Mouse (Mus musculus): ENCODE data around the gene Rarb. TPM values are rescaled to one million over a fixed set of nuclear protein-coding genes. Genes with fewer than 3 reads are reported as not detected.

Rarb gene
- polyA plus RNA-seq, 1 experiment from 2014 or later, result 0.51 TPM

DNA sequence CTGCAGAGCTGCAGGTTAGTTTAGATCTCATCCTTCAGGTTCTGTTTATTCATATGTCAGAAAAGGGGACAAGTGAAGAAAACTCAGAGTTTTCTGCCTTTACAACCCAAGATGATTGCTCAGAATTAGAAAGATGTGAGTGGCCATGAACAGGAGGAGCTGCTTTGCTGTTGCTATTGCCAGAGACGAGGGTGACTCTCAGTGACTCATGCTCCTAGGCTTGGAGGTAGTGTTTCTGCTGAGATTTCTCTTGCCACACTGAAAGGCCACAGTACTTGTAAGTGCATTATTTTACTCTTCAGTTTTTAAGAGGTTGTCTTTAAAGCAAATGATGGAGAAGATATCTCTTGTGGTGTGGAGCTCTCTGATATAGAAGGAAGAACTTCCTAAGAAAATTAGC is 277.3 kb downstream of the Rarb start:
- no peak for DNase-seq (ENCODE audit: low spot score)

DNA sequence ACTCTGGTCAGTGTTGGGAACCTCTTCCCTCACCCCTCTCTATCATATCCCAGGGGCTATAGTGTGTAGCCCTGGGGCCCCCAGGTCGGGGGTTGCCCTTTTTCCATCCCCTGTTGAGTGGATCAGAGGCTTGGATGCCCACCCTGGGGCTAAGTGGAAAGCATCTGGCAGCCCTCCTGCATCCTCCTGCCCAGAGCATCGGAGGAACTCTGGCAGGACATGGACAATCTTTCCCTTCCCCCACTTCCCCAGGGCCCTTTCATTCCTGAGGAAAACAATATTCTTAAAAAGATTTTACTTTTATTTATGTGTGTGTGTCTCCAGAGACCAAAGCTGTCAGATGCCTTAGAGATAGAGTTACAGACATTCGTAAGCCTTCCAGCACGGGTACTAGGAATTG is 281.5 kb downstream of the Rarb start:
- no peak for DNase-seq (ENCODE audit: low spot score)

DNA sequence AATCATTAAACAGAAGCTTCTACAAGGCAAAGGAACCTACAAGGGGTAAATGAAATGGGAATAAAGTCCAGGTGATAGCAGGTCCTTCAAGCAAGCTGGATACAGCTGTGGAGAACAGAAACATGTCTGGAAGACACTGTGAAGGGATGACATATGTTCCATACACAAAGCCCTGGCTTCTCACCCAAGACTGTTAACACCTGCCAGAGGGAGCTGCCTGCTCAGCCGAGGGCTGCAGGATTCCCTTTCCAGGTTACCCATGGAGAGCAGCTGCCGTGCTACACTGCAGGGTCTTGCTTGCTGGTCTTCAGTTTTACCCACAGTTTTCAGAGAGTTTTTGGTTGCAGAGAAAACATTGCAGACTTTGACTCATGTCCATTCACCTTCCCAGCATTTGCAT is 290.3 kb downstream of the Rarb start:
- DNase-seq (ENCODE audit: low spot score), result no peak

DNA sequence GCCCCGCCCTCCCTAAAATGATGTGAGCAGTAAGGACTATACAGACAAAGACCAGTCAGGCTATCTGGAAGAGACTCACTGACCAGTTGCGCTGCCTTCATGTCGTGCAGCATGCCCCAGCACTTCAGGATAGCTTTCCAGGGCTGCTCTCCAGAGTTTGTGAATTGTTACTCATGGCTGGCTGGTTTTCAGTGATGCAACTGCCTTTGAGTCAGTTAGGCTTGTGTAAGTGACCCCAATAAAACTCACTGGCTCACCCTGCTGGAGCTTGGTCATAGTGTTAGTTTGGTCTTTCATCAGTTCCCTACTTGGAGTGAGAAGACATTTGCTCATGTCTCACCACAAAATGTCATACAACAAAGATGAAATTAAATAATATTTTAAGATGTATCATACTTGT is 292.8 kb downstream of the Rarb start:
- no peak for DNase-seq (ENCODE audit: low spot score)

DNA sequence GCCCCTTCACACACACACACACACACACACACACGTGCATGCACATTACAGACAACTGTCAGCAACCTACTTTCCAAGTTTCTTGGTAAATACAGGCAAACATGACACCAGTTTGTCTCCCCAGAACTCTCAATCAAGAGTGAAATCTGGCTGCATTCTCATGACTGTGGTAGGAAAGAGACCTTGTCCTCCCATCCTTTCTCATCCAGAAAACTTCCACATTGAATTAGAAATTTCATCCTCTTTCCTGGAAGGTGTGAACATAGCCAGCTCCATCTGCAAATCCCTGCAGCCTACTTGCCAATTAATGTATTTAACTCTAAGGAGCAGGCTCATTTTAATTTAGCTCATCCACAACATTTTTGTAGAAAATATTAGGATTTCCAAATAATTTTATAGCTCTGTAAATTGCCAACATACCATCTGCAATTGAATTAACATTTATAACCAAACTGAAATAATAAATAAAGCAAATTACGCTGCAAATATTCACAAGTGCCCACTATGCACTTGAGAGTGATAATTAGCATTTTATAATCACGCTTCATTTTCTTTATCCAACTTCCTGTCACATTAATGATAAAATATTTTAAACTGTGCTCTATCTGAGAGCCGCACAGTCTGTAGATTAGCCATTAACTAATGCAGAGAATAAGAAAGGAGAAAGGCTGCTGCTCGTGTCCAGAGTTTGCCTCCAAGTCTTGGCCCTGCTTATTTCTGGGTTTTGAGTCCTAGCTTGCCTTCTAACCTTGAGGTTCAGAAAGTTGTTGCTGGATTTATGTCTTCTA is 293.6 kb downstream of the Rarb start:
- DNase-seq (ENCODE audit: low spot score), result no peak

DNA sequence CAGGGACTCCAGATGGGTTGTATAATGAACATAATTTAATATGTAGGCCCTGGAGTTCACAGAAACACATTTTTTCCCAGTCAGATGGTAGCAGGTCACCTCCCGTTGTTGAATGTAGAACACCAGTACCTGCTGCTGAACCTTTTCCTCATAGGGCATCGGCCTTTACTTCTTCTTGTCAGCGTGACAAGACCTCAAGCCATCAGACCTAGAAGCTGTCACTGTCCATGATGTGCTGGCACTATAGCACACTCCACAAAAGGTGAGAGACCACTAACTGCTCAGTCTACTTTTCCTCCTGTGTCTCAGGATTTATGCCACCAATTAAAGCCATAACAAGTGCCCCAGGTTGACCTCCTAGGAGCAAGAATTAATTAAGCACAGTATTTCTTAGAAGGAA is 296.1 kb downstream of the Rarb start:
- no peak for DNase-seq (ENCODE audit: low spot score)

DNA sequence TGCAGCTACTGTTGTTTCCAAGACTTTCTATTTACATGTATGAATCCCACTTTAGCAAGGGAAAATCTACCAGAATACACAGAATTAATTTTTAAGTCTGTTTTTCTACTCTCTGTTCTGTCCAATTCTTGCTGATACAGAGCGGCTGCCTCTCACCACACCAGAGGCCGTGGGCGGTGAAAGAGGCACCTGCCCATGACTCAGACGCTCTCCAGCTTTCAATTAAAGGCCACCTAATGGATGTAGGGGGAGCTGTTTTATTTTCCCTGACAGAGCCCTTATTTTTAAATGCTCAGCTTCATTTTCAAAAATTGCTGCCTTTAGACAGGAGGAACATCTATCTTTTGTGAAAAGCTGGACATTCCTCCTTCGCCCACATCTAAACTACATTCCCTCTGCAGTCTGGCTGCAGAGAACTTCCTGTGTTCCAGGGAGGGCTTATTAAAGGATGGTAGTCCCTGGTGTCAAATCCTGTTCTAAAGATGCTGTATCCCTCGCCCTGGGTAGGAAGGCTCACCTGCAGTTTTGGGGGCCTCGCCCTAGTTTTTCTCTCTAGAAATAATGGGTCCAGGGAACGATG is 299.3 kb downstream of the Rarb start:
- DNase-seq (ENCODE audit: low spot score), result no peak

DNA sequence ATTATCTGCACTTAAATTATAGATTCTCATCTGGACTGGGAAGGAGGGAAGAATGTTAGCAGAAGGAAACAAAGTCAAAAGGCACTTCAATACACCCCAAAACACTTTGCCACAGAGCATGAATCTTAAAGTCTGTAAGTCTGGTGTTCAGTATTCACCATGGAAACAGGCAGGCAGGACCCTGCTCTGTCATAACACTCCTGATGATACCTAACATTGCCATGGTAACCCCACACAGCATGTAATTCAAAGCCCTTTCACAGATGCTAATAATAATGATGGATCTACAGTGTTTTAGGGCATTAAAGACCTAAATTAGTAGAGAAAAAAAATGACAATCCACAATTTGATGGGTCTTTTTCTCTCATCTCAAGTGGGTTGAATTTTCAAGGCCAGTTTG is 301.0 kb downstream of the Rarb start:
- no peak for DNase-seq (ENCODE audit: low spot score)

DNA sequence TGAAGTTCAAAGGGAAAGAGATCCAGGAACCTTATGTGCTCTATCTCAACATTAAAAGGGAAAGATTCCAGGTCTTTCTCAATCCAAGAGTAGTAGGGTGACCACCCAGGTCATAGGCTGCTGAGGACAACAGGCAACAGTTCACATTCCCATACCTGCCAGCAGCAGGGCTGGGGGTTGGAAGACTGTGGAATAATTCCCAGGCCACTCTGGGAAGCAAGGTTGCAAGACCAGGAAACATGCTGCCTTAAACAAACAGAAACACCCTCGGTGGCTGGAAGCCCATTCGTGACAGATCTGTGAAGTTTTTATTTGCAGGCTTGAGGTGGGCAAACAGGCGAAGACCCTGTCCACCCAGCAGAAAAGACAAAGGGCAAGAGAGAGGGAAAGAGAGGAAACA is 303.2 kb downstream of the Rarb start:
- DNase-seq (ENCODE audit: low spot score), result no peak

DNA sequence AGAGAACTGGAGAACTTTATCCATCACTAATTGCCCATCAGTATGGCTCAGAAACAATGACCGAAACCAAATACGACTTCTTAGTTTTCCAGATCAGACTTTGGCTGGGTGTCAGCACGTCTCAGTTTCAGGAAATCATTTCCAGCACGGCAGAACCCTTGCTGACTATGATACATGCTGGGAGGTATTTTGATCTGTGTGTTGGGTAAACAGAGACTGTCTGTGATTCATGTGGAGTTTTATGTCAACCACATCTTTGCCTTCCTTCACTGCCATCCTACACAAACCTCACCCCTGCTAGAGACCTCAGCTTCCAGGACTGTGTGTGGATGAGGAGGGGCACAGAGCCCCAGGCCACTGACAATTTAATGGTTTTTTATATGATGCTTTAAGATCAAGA is 308.4 kb downstream of the Rarb start:
- no peak for DNase-seq (ENCODE audit: low spot score)

DNA sequence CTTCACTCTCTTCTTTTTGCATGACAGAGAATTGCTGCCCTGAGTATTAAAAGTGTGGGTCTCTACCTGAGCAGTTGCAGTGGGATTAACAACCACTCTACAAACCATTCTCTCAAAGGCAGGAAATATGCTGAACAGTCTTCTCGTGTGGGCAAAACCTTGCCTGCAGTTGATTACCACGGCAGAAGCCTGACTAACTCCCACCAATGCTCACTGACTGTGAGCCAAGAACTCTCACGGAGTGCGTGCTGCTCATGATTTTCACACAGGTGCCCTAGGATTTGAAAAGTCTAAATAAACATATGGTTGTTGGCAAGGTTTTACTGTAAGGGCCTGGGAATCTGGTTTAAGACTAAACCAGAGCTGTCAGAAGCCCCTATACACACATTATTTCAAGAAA is 309.1 kb downstream of the Rarb start:
- DNase-seq (ENCODE audit: low spot score), result no peak

DNA sequence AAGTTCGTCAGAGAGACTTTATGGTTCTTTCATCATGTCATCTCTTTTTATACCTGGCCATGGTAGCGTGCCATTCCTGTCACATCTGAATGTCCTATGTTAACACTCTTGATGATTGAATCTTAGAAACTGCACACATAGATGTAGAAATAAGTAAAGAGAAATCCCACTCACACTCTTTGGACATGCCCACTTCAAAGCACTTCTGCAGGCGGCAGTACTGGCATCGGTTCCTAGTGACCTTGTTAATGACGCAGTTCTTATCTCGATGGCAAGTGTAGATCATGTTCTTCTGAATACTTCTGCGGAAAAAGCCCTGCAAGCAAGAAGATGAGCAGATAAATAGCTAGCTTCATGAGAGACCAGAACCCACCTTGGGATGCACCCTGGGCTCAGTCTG is 310.2 kb downstream of the Rarb start:
- no peak for DNase-seq (ENCODE audit: low spot score)

DNA sequence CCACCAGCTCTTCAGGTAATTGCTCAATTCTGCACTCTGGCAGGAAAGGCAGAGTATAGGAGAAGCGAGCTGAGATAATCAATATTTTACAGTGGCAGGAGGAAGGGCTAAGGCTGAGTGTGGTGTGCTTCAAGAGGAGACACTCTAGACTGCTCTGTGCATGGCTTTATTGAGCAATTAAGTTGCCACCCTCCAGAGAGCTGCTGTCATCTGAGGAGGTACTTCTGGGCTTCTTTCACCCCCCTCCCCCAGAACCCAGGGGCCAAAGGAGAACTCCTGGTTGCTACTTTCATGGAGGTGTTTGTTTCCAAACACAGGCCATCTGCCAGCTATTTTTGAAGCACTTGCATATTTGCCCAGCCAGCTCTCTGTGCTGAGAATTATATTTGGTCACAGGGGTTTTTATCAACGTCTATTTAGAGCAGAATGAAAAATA is 321.7 kb downstream of the Rarb start:
- DNase-seq (ENCODE audit: low spot score), result no peak

DNA sequence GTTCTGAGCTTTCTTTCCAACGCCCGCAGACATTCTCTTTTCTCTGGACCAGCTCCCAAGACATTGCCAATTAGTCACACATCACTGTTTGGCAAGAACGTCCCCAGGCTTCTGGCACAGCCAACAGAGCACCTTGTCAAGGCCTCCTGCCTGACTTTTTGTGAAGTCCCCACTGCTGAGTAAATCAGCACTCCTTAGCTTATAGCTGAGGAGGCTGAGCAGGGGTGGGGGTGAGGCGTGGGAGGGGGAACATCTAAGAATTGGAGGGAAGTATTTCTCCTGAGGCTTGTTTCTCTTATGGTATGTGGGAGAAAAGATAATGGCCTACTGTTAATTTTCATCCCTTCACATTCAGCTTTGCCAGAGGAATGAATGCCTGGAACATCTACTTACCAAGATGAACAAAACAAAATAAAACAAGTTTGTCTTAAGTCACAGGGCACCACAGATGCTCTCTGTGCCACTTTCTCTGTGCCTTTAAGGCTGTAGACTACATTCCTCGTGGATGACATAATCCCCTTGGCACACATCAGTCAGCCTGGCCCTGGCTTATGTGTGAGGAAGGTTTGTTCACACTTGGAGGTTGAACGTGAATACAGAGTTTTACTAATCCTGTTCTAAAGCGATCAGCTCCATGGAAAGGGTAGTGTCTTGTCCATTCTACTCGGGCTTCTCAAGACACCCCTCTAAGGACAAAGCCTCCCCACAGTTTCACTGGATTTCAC is 335.1 kb downstream of the Rarb start:
- DNase-seq (ENCODE audit: low spot score), result no peak

DNA sequence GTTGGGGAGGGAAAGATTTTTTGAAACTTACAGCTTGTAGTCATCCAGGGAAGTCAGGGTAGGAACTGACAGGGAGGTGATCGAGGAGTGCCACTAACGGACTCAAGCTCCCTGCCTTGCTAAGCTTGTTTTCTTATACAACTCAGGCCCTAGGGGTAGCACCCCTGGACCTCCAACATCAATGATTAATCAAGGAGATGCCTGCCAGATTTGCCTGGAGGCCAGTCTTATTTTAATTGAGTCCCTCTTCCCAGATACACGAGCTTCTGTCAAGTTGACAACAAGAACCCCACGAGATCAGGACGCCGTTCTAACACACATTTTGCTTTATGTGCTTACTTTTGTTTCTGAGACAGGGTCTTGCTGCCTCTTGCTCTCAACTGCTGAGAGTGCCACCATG is 338.3 kb downstream of the Rarb start:
- DNase-seq (ENCODE audit: low spot score), result no peak

DNA sequence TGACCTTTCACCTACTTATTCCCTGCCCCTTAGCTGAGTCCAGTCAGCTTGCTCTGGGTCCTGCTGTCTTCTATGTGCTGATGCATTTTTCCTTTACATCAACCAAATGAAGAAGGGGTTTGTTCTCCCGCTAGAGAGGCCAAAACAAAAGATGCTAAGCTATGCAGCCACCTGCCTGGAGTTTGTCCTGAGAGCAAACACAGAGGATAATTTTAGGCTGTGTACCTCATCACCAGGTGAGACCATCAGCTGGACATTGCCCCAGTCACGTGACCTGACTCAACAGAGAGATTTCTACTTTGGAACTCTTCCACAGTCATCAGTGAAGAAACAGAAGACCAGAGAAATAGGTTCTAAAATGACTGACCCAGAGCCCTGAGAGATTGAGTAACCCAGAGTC is 339.4 kb downstream of the Rarb start:
- no peak for DNase-seq (ENCODE audit: low spot score)

DNA sequence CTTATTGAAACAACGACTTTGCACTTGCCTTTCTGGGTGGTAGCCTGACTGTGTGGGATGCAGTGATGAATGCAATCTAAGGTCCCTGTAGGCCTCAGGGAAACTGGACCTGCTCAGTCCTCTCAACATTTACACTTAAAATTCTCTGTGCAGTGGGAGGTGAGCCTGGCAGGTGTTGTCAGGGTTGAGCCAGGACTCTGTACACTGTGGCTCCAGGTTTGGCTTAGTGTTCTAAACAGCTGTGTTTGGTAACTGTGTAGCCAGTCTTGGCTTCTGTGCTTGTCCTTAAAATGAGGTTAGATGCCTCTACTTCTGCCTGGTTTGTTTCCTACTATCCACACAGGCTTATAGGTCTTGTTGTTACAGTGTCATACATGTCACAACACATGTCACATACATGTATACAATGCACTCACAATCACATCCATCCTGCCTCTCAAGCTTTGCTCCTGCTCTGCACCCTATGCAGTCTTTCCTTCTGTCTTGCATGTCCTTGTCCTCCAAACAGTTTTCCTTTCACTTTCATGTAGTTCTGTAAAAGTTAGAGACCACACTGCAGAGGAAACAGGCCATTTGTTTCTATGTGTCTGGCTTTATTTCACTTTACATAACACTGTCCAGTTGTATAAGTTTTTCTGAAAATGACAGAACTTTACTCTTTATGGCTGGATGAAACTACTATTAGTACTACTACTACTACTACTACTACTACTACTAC is 340.2 kb downstream of the Rarb start:
- DNase-seq (ENCODE audit: low spot score), result no peak

DNA sequence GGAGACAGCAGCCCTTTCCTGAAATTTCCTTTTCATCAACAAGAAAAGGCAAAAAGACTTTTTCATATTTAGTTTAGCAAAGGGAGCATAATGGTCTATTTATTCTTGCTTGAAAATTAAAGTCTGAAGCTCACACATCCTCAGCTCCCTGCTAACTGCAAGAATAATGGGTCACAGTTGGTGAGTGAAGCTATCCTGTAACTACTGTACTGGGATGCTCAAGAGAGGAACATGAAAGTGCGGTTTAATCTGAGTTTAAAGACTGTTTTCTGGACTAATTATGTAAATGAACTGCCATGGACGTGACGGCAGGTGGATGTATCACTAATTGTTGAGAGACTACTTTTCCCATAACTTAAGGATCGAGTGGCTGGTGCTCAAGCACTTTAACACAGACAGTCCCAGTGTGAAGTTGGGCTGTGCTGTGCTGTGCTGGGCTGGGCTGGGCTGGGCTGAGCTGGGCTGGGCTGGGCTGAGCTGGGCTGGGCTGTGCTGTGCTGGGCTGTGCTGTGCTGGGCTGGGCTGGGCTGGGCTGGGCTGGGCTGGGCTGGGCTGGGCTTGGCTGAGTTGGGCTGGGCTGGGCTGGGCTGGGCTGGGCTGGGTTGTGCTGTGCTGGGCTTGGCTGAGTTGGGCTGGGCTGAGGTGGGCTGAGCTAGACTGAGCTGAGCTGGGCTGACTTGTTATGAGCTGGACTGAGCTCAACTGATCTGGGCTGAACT is 370.5 kb downstream of the Rarb start:
- DNase-seq (ENCODE audit: low spot score), result no peak

DNA sequence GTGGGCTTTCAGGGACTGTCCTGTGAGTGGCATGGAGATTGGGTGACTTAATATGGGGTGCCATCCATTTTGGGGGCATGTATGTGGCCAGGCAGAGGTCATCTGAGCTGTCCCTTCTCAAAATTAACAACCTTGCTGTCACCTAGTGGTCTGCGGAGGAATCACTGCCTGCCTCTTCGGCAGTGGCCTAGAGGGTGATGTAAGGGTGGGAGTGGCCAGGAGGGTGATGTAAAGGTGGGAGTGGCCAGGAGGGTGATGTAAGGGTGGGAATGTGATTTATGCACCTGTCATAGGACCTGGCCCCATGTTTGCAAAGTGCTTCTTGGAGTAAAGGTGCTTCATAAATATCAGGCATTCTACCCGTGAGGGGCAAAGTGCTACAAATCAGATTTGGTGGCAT is 371.4 kb downstream of the Rarb start:
- DNase-seq (ENCODE audit: low spot score), result peak; percentile 38

DNA sequence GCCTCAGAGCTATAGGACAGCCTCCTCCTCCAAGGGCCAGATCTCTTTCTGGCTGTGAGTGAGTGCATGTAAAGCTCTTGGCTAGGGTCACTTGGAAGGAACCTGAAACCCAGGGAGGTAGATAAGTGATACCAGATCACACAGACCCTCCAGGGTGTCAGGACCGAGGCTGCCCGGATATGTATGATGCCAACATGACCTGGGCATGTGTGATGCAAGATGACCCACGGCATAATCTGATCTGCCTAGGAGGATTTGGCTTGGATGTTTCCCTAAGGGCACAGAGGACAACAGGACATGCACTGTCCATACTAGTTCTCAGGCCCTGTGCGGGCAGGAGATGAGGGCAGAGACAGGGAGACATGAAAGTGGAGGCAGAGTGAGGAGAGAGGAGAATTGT is 374.1 kb downstream of the Rarb start:
- DNase-seq (ENCODE audit: low spot score), result no peak

DNA sequence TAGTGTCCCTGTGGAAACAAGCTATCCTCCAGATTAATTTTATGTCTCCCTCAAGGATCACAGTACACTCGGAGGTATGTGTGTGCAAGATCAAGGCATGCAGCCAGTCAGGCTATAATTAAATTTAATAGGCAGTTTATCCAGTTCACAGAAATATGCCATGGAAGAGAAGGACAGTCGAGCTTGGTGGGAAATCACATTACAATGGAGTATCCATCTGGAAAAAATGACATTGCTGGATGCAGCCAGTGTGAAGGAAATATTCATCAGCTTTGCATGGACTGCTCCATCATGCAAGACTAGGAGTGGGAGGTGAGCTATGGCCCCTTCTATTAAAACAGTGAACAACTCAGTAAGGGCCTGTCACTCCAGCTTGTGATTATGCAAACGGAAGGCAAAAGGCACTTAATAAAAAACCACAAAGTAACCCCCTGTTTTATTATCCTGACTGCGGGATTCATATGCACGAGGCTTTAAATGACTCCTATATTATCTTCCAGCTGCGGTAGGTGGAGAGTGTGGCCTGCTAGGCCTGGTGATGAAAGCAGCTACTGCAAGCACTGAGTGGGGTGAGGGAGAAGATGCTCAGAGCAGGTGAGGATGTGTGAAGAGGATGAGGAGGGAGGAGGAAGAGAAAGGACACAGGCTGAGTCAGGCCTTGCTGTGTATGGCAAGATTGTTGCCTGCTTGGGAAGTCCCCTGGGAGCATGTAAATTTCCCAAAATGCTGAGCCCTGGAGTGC is 379.4 kb downstream of the Rarb start:
- no peak for DNase-seq (ENCODE audit: low spot score)

Data from thymus, postnatal 0 days (tissue).